Mouse (Mus musculus): ENCODE measurements around the gene Sik3. TPM values are rescaled to one million over a fixed set of nuclear protein-coding genes. Genes with fewer than 3 reads are reported as not detected.

Sik3 gene
- polyA plus RNA-seq, 1 experiment from 2014 or later = 12.6 TPM

DNA sequence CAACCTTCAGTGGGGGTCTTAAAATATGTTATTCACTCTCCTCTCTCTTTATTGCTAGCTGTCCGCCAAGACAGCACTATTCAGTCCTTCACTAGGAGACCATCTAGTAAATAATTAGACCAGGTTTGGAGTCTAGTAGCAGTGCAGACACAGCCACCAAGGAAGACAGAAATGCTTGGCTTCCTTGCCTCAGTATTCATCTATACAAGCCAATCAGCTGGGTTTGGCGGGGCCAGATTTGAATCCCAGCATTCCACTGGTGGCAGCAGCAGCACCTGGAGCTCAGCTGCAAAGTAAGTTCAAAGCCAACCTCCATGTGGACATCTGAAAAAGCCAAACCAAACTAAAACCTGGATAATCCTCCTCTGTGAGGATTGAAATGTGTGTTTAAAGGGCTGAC lies 47.6 kb downstream of the Sik3 start:
- no peak overlapping the region for H3K4me3 ChIP-seq (replicated peaks)
- no peaks in the 10 kb centered on the region for H3K27me3 ChIP-seq
- H3K9ac ChIP-seq (replicated peaks) = no peak overlapping the region
- H3K9me3 ChIP-seq = no peaks in the 10 kb centered on the region
- no peak for ATAC-seq (ENCODE audit: insufficient number of reproducible peaks, insufficient read depth, low FRiP score, low TSS enrichment, low read depth)
- no peaks in the 10 kb centered on the region for H3K36me3 ChIP-seq
- H3K4me2 ChIP-seq = no peak overlapping the region
- 85% methylated on average over 2 of the region's 2 CpGs for WGBS
- H3K4me1 ChIP-seq (replicated peaks) = 0 out of 2 replicates have a peak, but pooled peaks cover 14% of the 10 kb centered on the region
- H3K27ac ChIP-seq = no peak overlapping the region

DNA sequence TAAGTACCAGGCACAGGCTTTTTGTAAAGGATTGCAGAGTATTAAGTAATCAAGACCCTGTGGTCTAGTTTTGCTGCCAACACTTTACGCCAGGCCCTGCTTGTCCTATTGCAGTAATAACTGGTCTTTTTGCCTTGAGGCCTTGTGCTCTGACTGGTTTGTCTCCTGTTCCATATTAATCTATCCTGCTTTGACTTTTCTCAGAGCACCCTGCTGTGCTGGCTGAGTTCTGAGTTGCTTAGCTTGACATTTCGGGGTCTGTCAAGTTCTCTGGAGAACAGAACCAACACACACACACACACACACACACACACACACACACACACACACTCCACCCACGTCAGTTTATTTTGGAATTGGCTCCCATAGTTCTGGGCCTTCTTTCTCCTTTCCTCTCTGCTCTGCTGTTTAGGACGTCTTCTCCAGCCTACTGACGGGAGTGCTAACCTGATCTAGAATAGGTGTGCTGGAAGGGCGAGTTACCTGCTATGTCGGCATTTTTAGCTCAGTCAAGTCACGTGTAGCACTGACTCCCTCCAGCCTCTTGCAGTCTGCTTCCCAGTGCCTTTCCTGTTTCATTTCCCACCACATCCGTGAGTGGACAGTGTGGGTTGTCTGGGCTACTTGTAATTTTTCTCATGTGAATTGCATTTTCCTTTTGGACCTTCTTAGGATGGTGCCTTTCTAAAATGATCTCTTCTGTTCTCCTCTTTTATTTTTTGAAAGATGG lies 49.2 kb downstream of the Sik3 start:
- ATAC-seq (ENCODE audit: insufficient number of reproducible peaks, insufficient read depth, low FRiP score, low TSS enrichment, low read depth) = no peak
- no peaks in the 10 kb centered on the region for H3K9me3 ChIP-seq
- WGBS = 76% methylated on average over 9 of the region's 9 CpGs
- no peak overlapping the region for H3K4me3 ChIP-seq (replicated peaks)
- H3K27ac ChIP-seq = no peak overlapping the region
- H3K27me3 ChIP-seq = no peaks in the 10 kb centered on the region
- no peak overlapping the region for H3K9ac ChIP-seq (replicated peaks)
- H3K36me3 ChIP-seq = no peaks in the 10 kb centered on the region
- H3K4me1 ChIP-seq (replicated peaks) = peaks cover 9% of the 10 kb centered on the region
- H3K4me2 ChIP-seq = no peak overlapping the region

DNA sequence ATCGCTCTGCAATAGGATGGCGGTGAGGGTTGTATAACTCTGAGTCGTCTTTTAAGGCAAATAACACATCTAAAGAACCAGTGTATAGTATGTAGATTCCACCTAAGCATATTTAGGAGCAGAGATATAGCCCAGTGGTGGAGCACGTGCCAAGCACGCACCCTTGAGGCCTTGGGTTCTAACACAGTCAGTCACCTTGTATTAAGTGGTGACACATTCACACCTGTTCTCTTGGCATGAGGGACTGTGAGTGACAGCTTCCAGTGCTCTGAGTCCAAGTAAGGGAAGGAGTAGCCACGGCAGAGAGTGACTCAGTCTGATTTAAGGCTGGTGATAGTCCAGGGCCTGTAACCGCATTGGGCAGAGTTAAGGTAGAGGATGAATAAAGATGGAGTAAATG lies 51.7 kb downstream of the Sik3 start:
- WGBS = 86% methylated on average over 7 of the region's 7 CpGs
- no peak for ATAC-seq (ENCODE audit: insufficient number of reproducible peaks, insufficient read depth, low FRiP score, low TSS enrichment, low read depth)
- H3K27ac ChIP-seq = no peak overlapping the region

DNA sequence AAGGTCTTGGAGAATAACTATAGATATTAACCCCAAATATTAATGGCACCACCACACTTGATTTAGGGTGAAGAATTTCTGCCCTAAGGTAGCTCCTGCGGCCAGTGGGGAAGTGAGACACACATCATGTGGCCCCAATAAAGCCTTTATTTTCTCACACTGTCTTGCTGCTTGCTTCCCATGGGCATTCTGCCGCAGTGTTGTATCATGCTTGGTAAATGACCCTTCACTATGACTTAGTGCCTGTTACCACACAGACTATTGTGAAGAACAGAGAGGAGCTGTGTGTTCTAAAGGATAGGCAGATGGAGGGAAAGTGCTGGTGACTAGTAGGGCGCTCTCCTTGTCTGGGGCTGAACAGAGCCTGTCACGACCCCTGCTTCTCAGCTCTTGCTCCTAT lies 54.1 kb downstream of the Sik3 start:
- no peak overlapping the region for H3K9ac ChIP-seq (replicated peaks)
- ATAC-seq (ENCODE audit: insufficient number of reproducible peaks, insufficient read depth, low FRiP score, low TSS enrichment, low read depth) = no peak
- H3K9me3 ChIP-seq = no peaks in the 10 kb centered on the region
- H3K4me3 ChIP-seq (replicated peaks) = no peak overlapping the region
- H3K4me1 ChIP-seq (replicated peaks) = peaks cover 41% of the 10 kb centered on the region
- WGBS = 59% methylated on average over 4 of the region's 4 CpGs
- H3K36me3 ChIP-seq = no peaks in the 10 kb centered on the region
- no peak overlapping the region for H3K27ac ChIP-seq
- H3K4me2 ChIP-seq = no peak overlapping the region
- no peaks in the 10 kb centered on the region for H3K27me3 ChIP-seq

More for the DNA sequence above, 51.7 kb downstream of the Sik3 start:
- no peak overlapping the region for H3K4me3 ChIP-seq (replicated peaks)
- no peaks in the 10 kb centered on the region for H3K36me3 ChIP-seq
- no peak overlapping the region for H3K4me2 ChIP-seq
- H3K9me3 ChIP-seq = no peaks in the 10 kb centered on the region
- peaks cover 24% of the 10 kb centered on the region for H3K4me1 ChIP-seq (replicated peaks)
- H3K27me3 ChIP-seq = no peaks in the 10 kb centered on the region
- no peak overlapping the region for H3K9ac ChIP-seq (replicated peaks)

DNA sequence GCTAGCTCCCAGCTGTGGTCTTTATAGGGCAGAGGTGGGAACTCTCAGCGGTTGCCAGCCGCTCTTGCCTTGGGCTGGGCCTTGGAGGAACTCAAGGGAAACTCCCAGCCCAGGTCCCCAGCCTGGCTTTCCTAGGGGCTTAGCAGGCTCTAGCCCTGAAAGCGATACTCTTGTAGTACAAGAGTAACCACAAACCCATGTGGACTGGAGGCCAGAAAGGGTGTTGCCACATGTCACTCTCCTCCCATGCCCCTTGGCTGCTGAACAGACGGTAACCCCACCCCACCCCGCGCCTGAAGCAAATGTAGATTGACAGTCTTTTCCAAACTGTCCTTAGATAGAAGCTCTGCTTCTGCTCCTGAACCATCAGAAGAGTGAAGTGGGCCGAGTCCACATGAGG lies 55.1 kb downstream of the Sik3 start:
- 52% methylated on average over 7 of the region's 7 CpGs for WGBS
- H3K4me1 ChIP-seq (replicated peaks) = peaks cover 44% of the 10 kb centered on the region
- no peak overlapping the region for H3K4me3 ChIP-seq (replicated peaks)
- no peaks in the 10 kb centered on the region for H3K27me3 ChIP-seq
- 0 out of 2 replicates have a peak, but pooled peaks have one; percentile 37 for ATAC-seq (ENCODE audit: insufficient number of reproducible peaks, insufficient read depth, low FRiP score, low TSS enrichment, low read depth)
- H3K36me3 ChIP-seq = no peaks in the 10 kb centered on the region
- peak overlapping the region; percentile 62; the same call in 1 of the 2 replicates for H3K27ac ChIP-seq
- H3K9ac ChIP-seq (replicated peaks) = no peak overlapping the region
- H3K4me2 ChIP-seq = no peak overlapping the region
- H3K9me3 ChIP-seq = no peaks in the 10 kb centered on the region

DNA sequence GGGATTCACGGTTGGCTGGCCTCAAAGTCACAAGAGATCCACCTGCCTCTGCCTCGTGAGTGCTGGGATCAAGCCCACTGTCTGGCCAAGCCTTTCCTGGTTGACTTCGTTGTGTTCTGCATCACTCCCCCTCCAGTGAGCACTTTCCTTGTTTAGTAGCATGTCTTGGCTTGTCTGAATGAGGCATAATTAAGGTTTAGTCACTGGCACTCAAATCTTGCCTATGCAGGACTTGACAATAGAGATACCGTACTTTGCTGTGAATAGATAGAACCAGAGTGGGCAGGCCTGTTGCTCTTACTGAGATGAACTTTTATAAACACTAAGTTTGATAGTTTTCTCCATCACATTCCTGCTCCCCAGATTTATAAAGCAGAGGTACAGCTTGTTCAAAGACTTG lies 56.4 kb downstream of the Sik3 start:
- no peak for ATAC-seq (ENCODE audit: insufficient number of reproducible peaks, insufficient read depth, low FRiP score, low TSS enrichment, low read depth)
- Histone ChIP-seq H3K4me1 (replicated peaks) (peaks cover 49% of the 10 kb centered on the region), H3K4me3 (replicated peaks) (no peak overlapping the region), H3K27ac (no peak overlapping the region), H3K27me3 (no peaks in the 10 kb centered on the region), H3K9ac (replicated peaks) (no peak overlapping the region), H3K36me3 (no peaks in the 10 kb centered on the region), H3K4me2 (no peak overlapping the region), H3K9me3 (no peaks in the 10 kb centered on the region)
- WGBS = 83% methylated on average over 4 of the region's 4 CpGs

DNA sequence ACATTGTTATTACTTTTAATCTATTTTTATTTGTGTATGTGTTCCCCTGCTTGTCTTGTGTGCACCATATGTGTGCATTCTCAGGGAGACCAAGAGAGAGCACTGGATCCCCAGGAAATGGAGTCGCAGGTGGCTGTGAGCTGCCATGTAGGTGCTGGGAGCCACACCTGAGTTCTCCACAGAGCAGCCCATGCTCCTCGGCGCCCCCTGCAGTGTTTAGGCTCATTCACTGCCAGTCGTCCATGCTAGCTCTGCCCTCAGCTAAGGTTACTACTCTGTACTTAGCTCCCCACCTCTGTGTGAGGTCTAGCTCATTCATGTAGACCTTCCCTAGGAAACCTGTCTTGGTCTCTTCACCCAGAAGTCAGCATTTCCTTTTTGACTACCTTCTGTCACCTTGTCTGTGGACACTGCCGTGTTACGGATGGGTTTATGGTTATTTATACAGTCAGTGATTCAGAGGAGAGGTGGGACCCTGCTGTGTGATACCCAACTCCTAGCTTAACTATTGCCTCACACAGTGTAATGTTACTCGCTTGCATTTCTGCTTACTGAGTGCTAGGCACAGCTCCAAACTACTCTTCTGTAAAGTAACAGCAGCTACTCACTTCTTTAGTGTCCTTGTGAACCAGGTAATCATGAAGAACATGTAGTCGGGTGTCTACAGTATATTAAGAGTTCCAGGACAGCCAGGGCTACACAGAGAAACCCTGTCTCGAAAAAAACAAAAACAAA lies 59.6 kb downstream of the Sik3 start:
- no peak overlapping the region for H3K4me3 ChIP-seq (replicated peaks)
- no peak overlapping the region for H3K4me2 ChIP-seq
- no peak for ATAC-seq (ENCODE audit: insufficient number of reproducible peaks, insufficient read depth, low FRiP score, low TSS enrichment, low read depth)
- H3K27me3 ChIP-seq = no peaks in the 10 kb centered on the region
- H3K9me3 ChIP-seq = no peaks in the 10 kb centered on the region
- H3K36me3 ChIP-seq = no peaks in the 10 kb centered on the region
- H3K9ac ChIP-seq (replicated peaks) = no peak overlapping the region
- WGBS = 65% methylated on average over 9 of the region's 9 CpGs
- H3K27ac ChIP-seq = no peak overlapping the region
- peaks cover 49% of the 10 kb centered on the region for H3K4me1 ChIP-seq (replicated peaks)

DNA sequence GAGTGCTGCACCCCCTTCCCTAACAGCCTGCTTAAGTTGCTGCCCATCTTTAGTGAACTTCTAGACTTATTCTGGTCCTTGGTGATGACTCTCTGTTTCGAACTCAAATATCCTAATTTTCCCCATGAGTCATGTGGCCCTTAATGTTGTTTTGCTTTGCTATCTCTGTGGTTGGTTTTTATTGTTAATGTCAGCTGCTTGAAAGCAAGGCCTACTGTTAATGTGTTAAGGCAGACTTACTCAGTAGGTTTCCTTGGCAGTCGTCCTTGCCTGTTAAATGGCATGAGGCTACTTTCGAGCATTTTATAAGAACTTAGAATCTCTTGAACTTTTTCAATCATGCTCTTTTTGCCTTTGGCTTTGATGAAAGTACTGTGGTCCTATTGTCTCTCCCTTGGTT lies 60.8 kb downstream of the Sik3 start:
- H3K4me3 ChIP-seq (replicated peaks) = no peak overlapping the region
- H3K9ac ChIP-seq (replicated peaks) = no peak overlapping the region
- no peak for ATAC-seq (ENCODE audit: insufficient number of reproducible peaks, insufficient read depth, low FRiP score, low TSS enrichment, low read depth)
- H3K27me3 ChIP-seq = no peaks in the 10 kb centered on the region
- peaks cover 38% of the 10 kb centered on the region for H3K4me1 ChIP-seq (replicated peaks)
- no peaks in the 10 kb centered on the region for H3K9me3 ChIP-seq
- no peaks in the 10 kb centered on the region for H3K36me3 ChIP-seq
- 0 out of 2 replicates have a peak overlapping the region, but pooled peaks have one; percentile 50 for H3K27ac ChIP-seq
- 65% methylated on average over 3 of the region's 3 CpGs for WGBS
- H3K4me2 ChIP-seq = no peak overlapping the region

DNA sequence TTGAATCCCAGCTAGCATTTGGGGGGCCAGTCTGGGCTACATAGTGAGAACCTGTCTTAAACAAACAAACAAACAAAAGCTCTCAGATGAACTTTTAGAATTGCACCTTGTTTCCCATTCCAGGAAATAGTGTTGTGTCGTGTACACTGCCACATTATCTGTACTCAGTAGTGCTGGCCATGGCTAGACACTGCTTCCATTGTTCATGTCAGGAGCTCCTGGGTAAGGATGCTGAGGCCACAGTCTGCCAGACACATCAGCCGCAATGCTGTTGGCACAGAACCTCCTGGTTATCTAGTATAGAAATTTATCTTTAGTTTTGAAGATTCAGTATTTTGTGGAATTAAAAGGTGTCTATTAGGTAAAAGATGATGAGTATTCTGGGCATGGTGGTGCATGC lies 63.0 kb downstream of the Sik3 start:
- 80% methylated on average over 2 of the region's 2 CpGs for WGBS
- peaks cover 29% of the 10 kb centered on the region for H3K4me1 ChIP-seq (replicated peaks)
- H3K4me2 ChIP-seq = no peak overlapping the region
- no peak for ATAC-seq (ENCODE audit: insufficient number of reproducible peaks, insufficient read depth, low FRiP score, low TSS enrichment, low read depth)
- no peaks in the 10 kb centered on the region for H3K9me3 ChIP-seq
- no peaks in the 10 kb centered on the region for H3K27me3 ChIP-seq
- H3K27ac ChIP-seq = no peak overlapping the region
- no peak overlapping the region for H3K4me3 ChIP-seq (replicated peaks)
- H3K9ac ChIP-seq (replicated peaks) = no peak overlapping the region
- H3K36me3 ChIP-seq = no peaks in the 10 kb centered on the region

DNA sequence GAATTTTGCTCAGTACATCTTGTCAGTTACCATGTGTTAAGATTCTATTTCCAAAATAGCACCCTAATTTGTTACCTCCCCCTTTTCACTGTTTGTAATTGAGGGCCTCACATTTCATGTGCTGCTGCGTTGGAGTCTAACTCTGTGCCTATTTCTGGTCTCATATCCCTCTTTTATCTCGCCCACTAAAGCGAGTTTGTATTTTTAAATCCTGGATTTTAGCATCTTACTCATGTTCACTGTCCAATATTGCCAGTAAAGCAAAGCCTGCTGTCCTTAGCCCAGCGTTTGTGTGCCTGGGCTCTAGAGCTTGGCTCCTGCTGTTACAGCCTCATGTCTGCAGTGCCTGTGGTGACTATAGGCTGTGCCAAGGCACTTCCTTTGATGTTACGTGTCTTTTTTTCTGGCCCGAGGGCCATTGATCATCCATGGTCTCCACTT lies 69.8 kb downstream of the Sik3 start:
- H3K4me1 ChIP-seq (replicated peaks) = peaks cover 14% of the 10 kb centered on the region
- no peaks in the 10 kb centered on the region for H3K27me3 ChIP-seq
- WGBS = 71% methylated on average over 6 of the region's 6 CpGs
- no peaks in the 10 kb centered on the region for H3K9me3 ChIP-seq
- no peak for ATAC-seq (ENCODE audit: insufficient number of reproducible peaks, insufficient read depth, low FRiP score, low TSS enrichment, low read depth)
- H3K4me2 ChIP-seq = no peak overlapping the region
- H3K27ac ChIP-seq = no peak overlapping the region
- no peaks in the 10 kb centered on the region for H3K36me3 ChIP-seq
- no peak overlapping the region for H3K4me3 ChIP-seq (replicated peaks)
- no peak overlapping the region for H3K9ac ChIP-seq (replicated peaks)

DNA sequence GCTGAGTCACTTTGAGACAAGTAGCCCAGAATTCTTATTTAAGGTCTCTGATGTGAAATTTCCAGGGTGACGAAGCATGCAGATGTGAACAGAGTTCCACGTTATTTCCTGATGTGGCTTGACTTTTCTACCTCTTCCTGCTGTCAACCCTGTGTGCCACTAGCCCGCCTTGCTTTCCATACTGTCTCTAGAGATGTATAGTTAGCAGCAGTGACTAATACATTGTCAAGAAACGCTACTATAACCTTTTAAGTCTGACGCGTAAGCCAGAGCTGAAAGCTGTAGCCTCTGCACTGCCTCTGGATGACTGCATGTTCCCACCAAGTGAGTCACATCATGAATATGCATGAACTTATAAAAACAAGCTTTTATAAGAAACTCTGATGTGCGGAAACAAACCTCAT lies 70.9 kb downstream of the Sik3 start:
- WGBS = 92% methylated on average over 7 of the region's 7 CpGs
- ATAC-seq (ENCODE audit: insufficient number of reproducible peaks, insufficient read depth, low FRiP score, low TSS enrichment, low read depth) = no peak

More for the DNA sequence above, 70.9 kb downstream of the Sik3 start:
- Histone ChIP-seq H3K36me3 (no peaks in the 10 kb centered on the region), H3K9ac (replicated peaks) (no peak overlapping the region), H3K4me1 (replicated peaks) (peaks cover 14% of the 10 kb centered on the region), H3K27me3 (no peaks in the 10 kb centered on the region), H3K4me2 (no peak overlapping the region), H3K27ac (no peak overlapping the region), H3K9me3 (no peaks in the 10 kb centered on the region), H3K4me3 (replicated peaks) (no peak overlapping the region)
